Mouse (Mus musculus) C2C12 (cell line): ENCODE measurements around the gene Ddah2. TPM values are rescaled to one million over a fixed set of nuclear protein-coding genes. Genes with fewer than 3 reads are reported as not detected.

ENCODE experiments used
- H3K27me3 ChIP-seq: one replicate; pipeline ENCODE4 v1.6.1; 2011; ENCODE audit not compliant: control insufficient read depth, insufficient read depth, insufficient read length
- H3K36me3 ChIP-seq: one replicate; pipeline ENCODE4 v1.6.1; 2011; ENCODE audit not compliant: control insufficient read depth, insufficient read depth
- H3K4me3 ChIP-seq: one replicate; pipeline ENCODE4 v1.5.1; 2011; ENCODE audit warnings: mild to moderate bottlenecking, control low read depth; ENCODE audit not compliant: poor library complexity, insufficient read depth, severe bottlenecking
- H3K79me2 ChIP-seq: one replicate; pipeline ENCODE4 v1.6.1; 2011; ENCODE audit not compliant: control insufficient read depth, insufficient read depth
- H3K79me3 ChIP-seq: one replicate; pipeline ENCODE4 v1.6.1; 2011; ENCODE audit warnings: low read depth, control low read depth
- H3ac ChIP-seq: one replicate; pipeline ENCODE3; 2011; ENCODE audit warnings: low read depth; ENCODE audit not compliant: control insufficient read depth, insufficient read length
- CEBPB ChIP-seq: IDR thresholded peaks from one replicate; pipeline ENCODE4 v1.6.1; 2011; ENCODE audit warnings: low read depth, mild to moderate bottlenecking, control low read depth, moderate library complexity
- CTCF ChIP-seq: IDR thresholded peaks from one replicate; pipeline ENCODE4 v1.5.1; 2011; ENCODE audit not compliant: control insufficient read depth, insufficient read depth, insufficient read length
- FOSL1 ChIP-seq: IDR thresholded peaks from one replicate; pipeline ENCODE4 v1.8.0; 2011; ENCODE audit warnings: mild to moderate bottlenecking, low read length; ENCODE audit not compliant: poor library complexity, insufficient read depth, severe bottlenecking
- MAX ChIP-seq: IDR thresholded peaks from one replicate; pipeline ENCODE4 v1.6.1; 2011; ENCODE audit warnings: mild to moderate bottlenecking, control low read depth
- MYOD1 ChIP-seq: IDR thresholded peaks from one replicate; pipeline ENCODE4 v1.6.1; 2011; ENCODE audit warnings: low read depth; ENCODE audit not compliant: control insufficient read depth, insufficient read length
- MYOG ChIP-seq: IDR thresholded peaks from one replicate; pipeline ENCODE4 v1.6.1; 2011; ENCODE audit not compliant: control insufficient read depth, insufficient read length; ENCODE audit errors: extremely low read depth
- USF1 ChIP-seq: IDR thresholded peaks from one replicate; pipeline ENCODE4 v1.6.1; 2011; ENCODE audit warnings: low read depth, mild to moderate bottlenecking, control low read depth, moderate library complexity
- polyA plus RNA-seq: library from polyadenylated mRNA; unstranded; fragments of >200 nt; fragmentation: generic; extraction: Trizol; gene quantifications from one replicate; pipeline ENCODE4 v1.2.1, GENCODE M21; 2012; ENCODE audit warnings: missing spikeins

Gene Ddah2
- polyA plus RNA-seq, 1 experiment, result 129 TPM

DNA sequence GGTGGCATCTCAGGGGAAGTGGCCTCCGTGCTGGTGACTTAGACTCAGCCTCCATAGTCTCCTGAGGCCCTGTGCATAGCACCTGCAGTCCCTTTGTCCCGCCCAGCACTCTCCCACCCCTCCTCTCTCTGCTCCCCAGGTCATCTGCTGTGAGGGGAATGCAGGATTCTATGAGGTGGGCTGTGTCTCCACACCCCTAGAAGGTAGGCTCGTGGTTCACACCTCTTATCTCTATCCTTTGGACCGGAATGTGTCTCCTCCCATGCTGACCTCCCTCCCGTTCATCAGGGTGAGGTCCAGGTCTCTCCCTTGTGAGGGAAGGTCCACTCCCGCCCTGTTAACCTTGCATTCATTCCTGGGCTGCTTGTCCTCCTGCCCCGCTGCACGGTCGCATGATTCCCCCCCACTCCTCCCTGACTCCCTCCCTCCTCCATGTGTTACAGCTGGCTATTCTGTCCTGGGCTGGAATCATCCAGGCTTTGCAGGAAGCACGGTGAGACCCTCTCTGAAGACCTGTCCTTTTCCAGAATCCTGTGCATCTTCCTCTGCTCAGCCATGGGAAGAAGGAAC is 41.4 kb downstream of the Ddah2 start:
- no peak overlapping the region for H3ac ChIP-seq
- H3K27me3 ChIP-seq, result no peaks in the 10 kb centered on the region
- H3K79me2 ChIP-seq, result no peaks in the 10 kb centered on the region
- no peaks in the 10 kb centered on the region for H3K79me3 ChIP-seq
- peaks cover 24% of the 10 kb centered on the region for H3K36me3 ChIP-seq
- no peak for TF ChIP-seq FOSL1
- no peak for TF ChIP-seq MAX
- no peak for TF ChIP-seq MYOD1
- no peak for TF ChIP-seq USF1
- TF ChIP-seq MYOG, result no peak
- TF ChIP-seq CEBPB, result no peak
- no peak for TF ChIP-seq CTCF
- H3K4me3 ChIP-seq, result no peak overlapping the region

DNA sequence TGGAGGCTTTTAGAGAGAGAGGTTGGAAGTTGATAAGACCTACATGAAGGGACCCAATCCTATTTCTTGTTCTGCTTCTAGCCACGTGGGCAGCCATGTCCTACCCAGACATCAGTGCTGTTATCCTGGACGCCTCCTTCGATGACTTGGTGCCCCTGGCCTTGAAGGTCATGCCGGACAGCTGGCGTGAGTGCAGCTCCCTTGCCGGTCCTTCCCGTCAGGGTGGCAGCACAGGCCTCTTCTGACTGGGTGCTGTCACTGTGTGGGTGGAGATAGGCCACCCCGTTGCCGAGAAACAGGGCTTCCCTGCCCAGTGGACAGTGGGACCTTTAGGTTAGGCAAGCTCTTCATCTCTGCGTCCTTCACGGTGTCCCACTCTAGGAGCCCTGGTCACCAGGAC is 42.3 kb downstream of the Ddah2 start:
- Histone ChIP-seq H3K4me3 (no peak overlapping the region), H3ac (no peak overlapping the region), H3K79me2 (no peaks in the 10 kb centered on the region), H3K79me3 (no peaks in the 10 kb centered on the region), H3K27me3 (no peaks in the 10 kb centered on the region), H3K36me3 (peaks cover 19% of the 10 kb centered on the region)
- TF ChIP-seq MYOG, result no peak
- TF ChIP-seq MAX, result no peak
- TF ChIP-seq USF1, result no peak
- no peak for TF ChIP-seq CEBPB
- no peak for TF ChIP-seq CTCF
- no peak for TF ChIP-seq FOSL1
- TF ChIP-seq MYOD1, result no peak

DNA sequence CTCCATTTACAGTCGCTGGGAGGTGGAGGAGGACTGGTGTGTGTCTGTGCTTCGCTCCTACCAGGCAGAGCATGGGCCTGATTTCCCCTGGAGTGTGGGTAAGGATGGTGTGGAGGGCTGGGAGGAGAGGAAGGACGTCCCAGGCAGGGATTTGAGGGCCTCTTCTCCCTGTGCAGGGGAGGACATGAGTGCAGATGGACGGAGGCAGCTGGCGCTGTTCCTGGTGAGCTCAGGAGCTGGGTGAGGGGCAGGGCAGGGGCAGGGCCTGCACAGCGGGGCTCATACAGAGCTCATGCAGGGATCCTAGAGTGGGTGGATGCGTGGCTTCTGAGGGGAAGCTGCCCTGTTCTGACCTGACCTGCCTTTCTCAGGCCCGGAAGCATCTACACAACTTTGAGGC is 43.5 kb downstream of the Ddah2 start:
- TF ChIP-seq MYOD1 (no peak), FOSL1 (no peak), CTCF (no peak), MYOG (no peak), MAX (no peak), CEBPB (no peak), USF1 (no peak)
- H3K27me3 ChIP-seq, result no peaks in the 10 kb centered on the region
- no peaks in the 10 kb centered on the region for H3K79me2 ChIP-seq
- no peaks in the 10 kb centered on the region for H3K79me3 ChIP-seq
- peaks cover 17% of the 10 kb centered on the region for H3K36me3 ChIP-seq
- no peak overlapping the region for H3ac ChIP-seq
- no peak overlapping the region for H3K4me3 ChIP-seq

DNA sequence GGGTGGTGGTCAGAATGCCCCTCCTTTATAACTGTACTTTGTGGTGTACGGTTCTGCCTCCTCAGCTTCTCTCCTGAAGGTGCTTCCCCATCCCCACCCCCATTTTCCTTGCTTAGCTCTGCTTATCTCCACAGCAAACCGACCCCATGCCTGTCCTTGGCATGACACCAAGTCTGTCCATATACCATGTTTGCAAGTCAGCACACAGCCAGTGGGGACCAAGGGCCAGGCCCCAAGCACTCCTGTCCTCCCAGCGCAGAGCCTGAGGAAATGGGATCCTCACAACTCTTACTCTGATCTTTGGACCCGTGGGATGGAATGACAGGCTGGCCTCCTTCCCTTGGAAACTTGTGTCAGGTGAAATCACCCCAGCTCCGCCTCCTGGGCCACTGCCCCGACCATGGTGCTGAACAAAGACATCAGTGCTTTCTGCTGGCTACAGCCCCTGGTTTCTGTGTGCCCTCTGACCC is 44.4 kb downstream of the Ddah2 start:
- peaks cover 17% of the 10 kb centered on the region for H3K36me3 ChIP-seq
- no peak for TF ChIP-seq MYOD1
- no peak for TF ChIP-seq CEBPB
- no peak for TF ChIP-seq FOSL1
- no peak for TF ChIP-seq USF1
- TF ChIP-seq CTCF, result no peak
- no peak for TF ChIP-seq MYOG

DNA sequence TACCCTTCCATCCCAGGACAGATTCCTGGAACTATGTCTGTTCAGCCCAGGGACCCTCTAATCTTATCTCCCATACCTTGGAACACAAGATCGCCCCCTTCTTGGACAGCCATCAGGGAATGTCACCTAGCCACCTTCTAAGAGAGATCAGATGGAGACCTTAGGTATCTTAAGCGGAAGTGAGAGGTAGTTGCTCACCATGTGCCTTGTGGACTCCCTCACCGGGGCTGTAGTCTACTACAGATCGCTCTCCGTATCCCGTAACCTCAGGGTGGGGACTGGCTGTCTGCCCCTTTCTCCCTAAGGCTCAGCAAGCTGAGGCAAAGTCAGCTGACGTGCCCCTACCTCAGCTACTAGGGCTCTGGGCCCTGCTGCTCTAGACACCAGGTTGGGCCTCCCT is 45.2 kb downstream of the Ddah2 start:
- H3ac ChIP-seq, result no peak overlapping the region
- no peaks in the 10 kb centered on the region for H3K27me3 ChIP-seq
- H3K36me3 ChIP-seq, result peaks cover 17% of the 10 kb centered on the region
- TF ChIP-seq CTCF (no peak), USF1 (no peak)
- H3K4me3 ChIP-seq, result no peak overlapping the region
- no peaks in the 10 kb centered on the region for H3K79me2 ChIP-seq
- H3K79me3 ChIP-seq, result no peaks in the 10 kb centered on the region

More for the DNA sequence above, 44.4 kb downstream of the Ddah2 start:
- Histone ChIP-seq H3K79me2 (no peaks in the 10 kb centered on the region), H3K79me3 (no peaks in the 10 kb centered on the region), H3K4me3 (no peak overlapping the region), H3ac (no peak overlapping the region), H3K27me3 (no peaks in the 10 kb centered on the region)

DNA sequence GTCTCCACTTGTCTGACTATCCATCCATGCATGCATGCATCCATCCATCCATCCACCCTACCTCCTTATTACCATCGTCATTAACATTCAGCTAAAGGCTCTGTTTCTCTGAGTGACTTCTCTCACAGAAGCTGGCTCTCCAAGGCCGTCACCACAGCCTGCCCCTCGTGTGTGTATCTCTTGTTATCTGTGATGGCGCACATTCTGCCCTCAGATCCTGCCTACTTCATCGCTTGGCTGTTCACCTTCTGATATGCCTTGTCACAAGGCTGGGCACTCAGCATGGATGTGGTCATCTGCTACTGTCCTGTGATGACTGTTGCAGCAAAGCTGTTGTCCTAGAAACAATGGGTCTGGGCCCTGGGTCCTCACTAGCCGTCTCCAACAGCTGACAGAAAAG is 45.9 kb downstream of the Ddah2 start:
- Histone ChIP-seq H3K4me3 (no peak overlapping the region), H3K36me3 (peaks cover 10% of the 10 kb centered on the region), H3K27me3 (no peaks in the 10 kb centered on the region), H3K79me2 (no peaks in the 10 kb centered on the region), H3K79me3 (no peaks in the 10 kb centered on the region), H3ac (no peak overlapping the region)
- TF ChIP-seq CEBPB, result no peak
- TF ChIP-seq FOSL1, result no peak
- TF ChIP-seq MAX, result no peak
- no peak for TF ChIP-seq MYOG
- no peak for TF ChIP-seq MYOD1
- no peak for TF ChIP-seq USF1
- TF ChIP-seq CTCF, result no peak
